Mouse (Mus musculus): ENCODE measurements at regions not wholly inside any gene's neighbourhood (a gene's known extent, or its start where the extent isn't known, plus 50 kb on each side); places are given as distances from the start of the nearest gene placed in this dataset.

- dilution Hi-C loops (cut with MboI; ENCODE audit: extremely low pct_ligation_motif_present, extremely low pct_unique_long_range_greater_than_20kb, low sequenced_read_pairs) (no loop called here), in situ Hi-C loops (cut with MboI; ENCODE audit: low pct_ligation_motif_present, low pct_unique_long_range_greater_than_20kb, low sequenced_read_pairs) (no loop called here)
- no peaks in the 10 kb centered on the region for H3K36me3 ChIP-seq (replicated peaks in 1 of 2; ENCODE audit: control insufficient read depth in 1 of 2, insufficient read depth in 1 of 2, low read length in 1 of 2)
- no peak for TF ChIP-seq ZKSCAN1 (IDR thresholded peaks at IDR 0.05; ENCODE audit: borderline replicate concordance, low read depth, low read length)
- no peak for TF ChIP-seq JUND (conservative IDR thresholded peaks at IDR 0.05; ENCODE audit: low read depth, low read length)
- no peak for TF ChIP-seq RAD21 (IDR thresholded peaks at IDR 0.05; ENCODE audit: low read depth, low read length)
- TF ChIP-seq BHLHE40 (IDR thresholded peaks at IDR 0.05; ENCODE audit: low read depth, low read length), result no peak
- no peak for TF ChIP-seq TCF12 (IDR thresholded peaks at IDR 0.05; ENCODE audit: low read depth, low read length)
- no peak for TF ChIP-seq NRF1 (IDR thresholded peaks at IDR 0.05; ENCODE audit: low read depth, low read length)
- TF ChIP-seq EP300 (IDR thresholded peaks at IDR 0.05; ENCODE audit: low read length), result no peak
- TF ChIP-seq PAX5 (IDR thresholded peaks at IDR 0.05; ENCODE audit: low read length), result no peak
- TF ChIP-seq ELF1 (IDR thresholded peaks at IDR 0.05; ENCODE audit: low read depth, low read length), result no peak
- no peak for TF ChIP-seq SMC3 (IDR thresholded peaks at IDR 0.05; ENCODE audit: low read depth, low read length)
- TF ChIP-seq TBP (conservative IDR thresholded peaks at IDR 0.05; ENCODE audit: low read depth, low read length), result no peak
- no peak for TF ChIP-seq MAZ (IDR thresholded peaks at IDR 0.05; ENCODE audit: low read depth, low read length)
- no peak for TF ChIP-seq HCFC1 (IDR thresholded peaks at IDR 0.05; ENCODE audit: low read depth, low read length)
- TF ChIP-seq UBTF (IDR thresholded peaks at IDR 0.05; ENCODE audit: low read depth, low read length), result no peak
- no peak for TF ChIP-seq RCOR1 (conservative IDR thresholded peaks at IDR 0.05; ENCODE audit: low read depth, low read length)
- no peak for TF ChIP-seq ZNF384 (IDR thresholded peaks at IDR 0.05; ENCODE audit: low read depth, low read length)
- TF ChIP-seq CTCF (conservative IDR thresholded peaks at IDR 0.05 in 1 of 2, IDR thresholded peaks at IDR 0.05 in 1 of 2; ENCODE audit: low read depth in 2 of 2, low read length in 2 of 2), result no peak
- H3K27ac ChIP-seq (ENCODE audit: insufficient read depth, low read depth), result no peak overlapping the region
- H3K4me1 ChIP-seq (ENCODE audit: control insufficient read depth in 1 of 2, insufficient read depth in 2 of 2), result peaks cover 2 to 10% of the 10 kb centered on the region in 2 experiments; a peak in 2 of 4 replicates
- no peaks in the 10 kb centered on the region for H3K79me2 ChIP-seq (replicated peaks; ENCODE audit: control insufficient read depth, extremely low read depth, insufficient read depth, poor library complexity, severe bottlenecking)
- H3K9ac ChIP-seq (ENCODE audit: insufficient read depth, low read depth), result no peak overlapping the region
- no peak overlapping the region for H3K4me2 ChIP-seq (ENCODE audit: insufficient read depth, low read depth, poor library complexity, severe bottlenecking)
- no peak overlapping the region for H3K4me3 ChIP-seq (replicated peaks in 1 of 3; ENCODE audit: low read depth in 2 of 3, low read length in 2 of 3, poor library complexity in 1 of 3)
- DNase-seq (ENCODE audit: extremely low read depth), result no peak
- H3K9me3 ChIP-seq (replicated peaks; ENCODE audit: low read length), result no peaks in the 10 kb centered on the region
- no peaks in the 10 kb centered on the region for H3K27me3 ChIP-seq (replicated peaks)
These were observed 54.9 kb downstream of the Tas2r134 start for GRCm38 (mm10) chr2:51682177-51682576.

GRCm38 (mm10) chr2:51682745-51683144, 55.4 kb downstream of the Tas2r134 start:
- no peak overlapping the region for H3K9ac ChIP-seq (ENCODE audit: insufficient read depth, low read depth)
- in situ Hi-C loops (cut with MboI; ENCODE audit: low pct_ligation_motif_present, low pct_unique_long_range_greater_than_20kb, low sequenced_read_pairs) (no loop called here), dilution Hi-C loops (cut with MboI; ENCODE audit: extremely low pct_ligation_motif_present, extremely low pct_unique_long_range_greater_than_20kb, low sequenced_read_pairs) (no loop called here)

More at GRCm38 (mm10) chr2:51682745-51683144, 55.4 kb downstream of the Tas2r134 start:
- no peak overlapping the region for H3K4me3 ChIP-seq (replicated peaks in 1 of 3; ENCODE audit: low read depth in 2 of 3, low read length in 2 of 3, poor library complexity in 1 of 3)
- TF ChIP-seq POLR2A (IDR thresholded peaks at IDR 0.05; ENCODE audit: low read depth, low read length) (no peak), UBTF (IDR thresholded peaks at IDR 0.05; ENCODE audit: low read depth, low read length) (no peak), JUN (IDR thresholded peaks at IDR 0.05; ENCODE audit: insufficient read depth, low read depth, low read length) (no peak), NELFE (IDR thresholded peaks at IDR 0.05; ENCODE audit: low read depth, low read length) (no peak), TBP (conservative IDR thresholded peaks at IDR 0.05; ENCODE audit: low read depth, low read length) (no peak), IRF4 (IDR thresholded peaks at IDR 0.05; ENCODE audit: low read depth, low read length) (no peak), EP300 (IDR thresholded peaks at IDR 0.05; ENCODE audit: low read length) (no peak), CHD2 (IDR thresholded peaks at IDR 0.05; ENCODE audit: low read length) (no peak), ELF1 (IDR thresholded peaks at IDR 0.05; ENCODE audit: low read depth, low read length) (no peak), POLR2AphosphoS2 (IDR thresholded peaks at IDR 0.05; ENCODE audit: low read depth, low read length) (no peak), MAFK (IDR thresholded peaks at IDR 0.05; ENCODE audit: insufficient replicate concordance, low read length) (no peak), USF2 (conservative IDR thresholded peaks at IDR 0.05; ENCODE audit: low read depth, low read length) (no peak), ZKSCAN1 (IDR thresholded peaks at IDR 0.05; ENCODE audit: borderline replicate concordance, low read depth, low read length) (no peak), E2F4 (IDR thresholded peaks at IDR 0.05; ENCODE audit: insufficient replicate concordance, low read depth, low read length) (no peak)
- H3K4me2 ChIP-seq (ENCODE audit: insufficient read depth, low read depth, poor library complexity, severe bottlenecking), result no peak overlapping the region
- no peaks in the 10 kb centered on the region for H3K79me2 ChIP-seq (replicated peaks; ENCODE audit: control insufficient read depth, extremely low read depth, insufficient read depth, poor library complexity, severe bottlenecking)
- no peaks in the 10 kb centered on the region for H3K9me3 ChIP-seq (replicated peaks; ENCODE audit: low read length)
- H3K27ac ChIP-seq (ENCODE audit: insufficient read depth, low read depth), result no peak overlapping the region
- no peaks in the 10 kb centered on the region for H3K36me3 ChIP-seq (replicated peaks in 1 of 2; ENCODE audit: control insufficient read depth in 1 of 2, insufficient read depth in 1 of 2, low read length in 1 of 2)
- no peak for DNase-seq (ENCODE audit: extremely low read depth)
- no peaks in the 10 kb centered on the region for H3K27me3 ChIP-seq (replicated peaks)
- peaks cover 2 to 10% of the 10 kb centered on the region in 2 experiments; a peak in 2 of 4 replicates for H3K4me1 ChIP-seq (ENCODE audit: control insufficient read depth in 1 of 2, insufficient read depth in 2 of 2)
